Mouse (Mus musculus) E14TG2a.4 (cell line): Measurements from ENCODE around the gene Cdc37.

ENCODE experiments used
- CTCF ChIP-seq: conservative IDR thresholded peaks from 2 replicates; pipeline ENCODE4 v1.5.1; 2014; ENCODE audit warnings: low read length
- NANOG ChIP-seq: IDR thresholded peaks from 2 replicates; pipeline ENCODE4 v1.6.1; 2014; ENCODE audit warnings: borderline replicate concordance, low read length, mixed read lengths

- no peak for TF ChIP-seq CTCF
- TF ChIP-seq NANOG, result no peak
Measured at GRCm38 (mm10) chr9:21172364-21172763, 22.6 kb upstream of the Cdc37 start.
